Mouse (Mus musculus) colon, adult 2 months (tissue): ENCODE results near the gene Pik3r6. TPM values are rescaled to one million over a fixed set of nuclear protein-coding genes. Genes with fewer than 3 reads are reported as not detected.

ENCODE experiments used
- polyA plus RNA-seq: library from polyadenylated mRNA; depleted of rRNA; stranded (reverse); fragments of >200 nt; gene quantifications from 2 replicates; pipeline ENCODE4 v1.2.3, GENCODE M21; 2012; rRNA removed

The Pik3r6 gene
- 1.8 and 2.0 TPM in 2 replicates for polyA plus RNA-seq

DNA sequence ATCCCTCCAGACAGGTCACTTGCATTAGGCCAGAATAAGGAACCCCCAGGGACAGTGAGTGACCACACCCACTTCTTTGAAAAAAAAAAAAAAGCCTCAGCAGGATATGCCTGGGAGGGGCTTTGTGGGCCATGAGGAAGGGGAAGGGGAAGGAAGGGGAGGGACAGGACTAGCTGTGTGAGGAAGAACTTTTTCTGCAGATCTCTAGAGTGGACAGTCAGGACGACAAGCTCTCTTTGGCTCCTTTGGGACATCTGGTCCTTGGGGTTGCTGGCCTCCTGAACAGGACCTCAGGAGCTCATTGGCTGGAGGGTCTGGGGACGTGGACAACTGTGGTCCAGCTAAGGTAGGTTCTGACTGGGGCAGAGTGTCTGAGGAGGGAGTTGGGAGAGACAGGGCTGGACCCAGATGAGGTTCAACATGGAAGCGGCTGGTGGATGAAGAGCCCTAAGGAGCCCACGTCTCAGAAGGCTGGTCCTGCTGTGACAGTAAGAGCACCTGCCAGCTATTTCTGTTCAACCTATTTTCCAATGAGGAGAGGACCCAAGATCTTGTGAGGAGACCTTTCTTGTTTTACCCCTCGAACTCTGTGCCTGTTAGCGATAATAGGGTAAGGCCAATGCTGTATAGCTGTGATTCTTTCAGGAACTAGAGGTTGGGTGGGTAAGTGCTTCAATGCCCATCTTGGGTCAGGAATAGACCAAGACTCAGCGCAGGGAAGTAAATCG is at the start of gene Pik3r6:
Gene Pik3r6, plus strand, starts transcription at position 118 of the 728 bp plus-strand sequence.

DNA sequence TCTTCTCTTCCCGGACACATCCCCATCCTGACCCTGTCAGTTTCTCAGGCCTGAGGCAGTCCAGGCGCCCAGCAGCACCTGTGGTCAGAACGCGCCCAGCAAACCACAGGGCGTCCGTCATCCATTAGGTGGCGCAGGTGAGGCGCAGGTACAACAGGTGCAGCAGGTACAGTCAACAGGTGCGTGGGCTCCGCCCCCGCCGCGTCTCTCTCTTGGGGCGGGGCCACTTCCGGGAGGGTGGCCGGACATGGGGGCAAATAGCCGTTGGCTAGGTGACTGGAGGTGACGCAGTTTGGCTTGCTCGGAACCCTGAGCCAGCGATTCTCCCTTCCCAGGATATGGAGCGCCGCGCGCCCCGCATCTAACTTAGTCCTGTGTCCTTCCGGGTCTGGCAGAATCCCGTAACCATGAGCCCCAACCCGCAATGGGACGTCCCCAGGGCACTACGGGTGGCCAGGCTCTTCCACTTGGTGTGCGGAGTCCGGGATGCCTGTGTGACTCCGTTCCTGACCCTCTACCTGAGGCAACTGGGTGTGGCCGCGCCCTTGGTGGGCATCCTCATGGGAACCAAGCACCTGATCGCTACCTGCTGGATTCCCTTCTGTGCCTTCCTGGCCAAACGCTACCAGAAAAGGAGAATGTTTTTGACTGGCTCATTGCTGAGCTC is 53.2 kb downstream of the Pik3r6 start, which contains the start of gene Mfsd6l:
Gene Mfsd6l, plus strand, starts transcription at position 269 of the 667 bp plus-strand sequence.

DNA sequence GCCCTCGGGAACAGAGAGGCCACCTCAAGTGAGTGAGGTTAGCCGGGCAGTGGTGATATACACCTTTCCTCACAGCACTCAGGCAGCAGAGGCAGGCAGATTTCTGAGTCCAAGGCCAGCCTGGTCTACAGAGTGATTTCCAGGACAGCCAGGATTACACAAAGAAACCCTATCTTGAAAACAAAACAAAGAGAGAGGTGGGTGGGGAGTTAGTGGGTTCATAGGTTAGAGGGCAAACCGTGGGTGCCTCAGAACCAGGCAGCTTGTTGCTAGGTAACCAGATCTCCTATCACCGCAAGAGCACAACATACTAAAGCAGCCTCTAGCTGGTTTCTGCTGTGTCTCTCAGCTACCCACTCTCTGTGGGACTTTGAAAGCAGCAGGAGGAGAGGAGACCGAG is 83.9 kb downstream of the Pik3r6 start, which contains the start of gene Ccdc42:
Gene Ccdc42, plus strand, starts transcription at position 301 of the 400 bp plus-strand sequence.

Other genes with a start within 250 kb of the Pik3r6 start
- gene Ntn1, start 102.2 kb upstream of the Pik3r6 start, polyA plus RNA-seq, result 35.2 and 38.9 TPM in 2 replicates
- gene Pik3r5, start 70.9 kb upstream of the Pik3r6 start, polyA plus RNA-seq, result 5.8 and 5.9 TPM in 2 replicates
- gene Mfsd6l, start 53.2 kb downstream of the Pik3r6 start, polyA plus RNA-seq, result 6.5 and 8.3 TPM in 2 replicates
- not detected in 2 replicates for gene Ccdc42, start 84.0 kb downstream of the Pik3r6 start, polyA plus RNA-seq
- 8.1 and 9.0 TPM in 2 replicates for gene Myh10, start 188.5 kb downstream of the Pik3r6 start, polyA plus RNA-seq